Mouse (Mus musculus) left cerebral cortex, postnatal 4 days (tissue): ENCODE results near the gene Slc9a9. TPM values are rescaled to one million over a fixed set of nuclear protein-coding genes. Genes with fewer than 3 reads are reported as not detected.

Source experiments
- DNase-seq: peaks from one replicate; pipeline ENCODE4 v3.0.0-alpha.2; 2022
- intact Hi-C: fragments of 180-260 bp; cut with DNase I; formaldehyde crosslinking; loops from one replicate; pipeline ENCODE4 v1.15.1; 2025
- total RNA-seq, 2 experiments: library from RNA; stranded (reverse); gene quantifications; 2 replicates each; pipeline ENCODE4 v1.2.3; 2021

The Slc9a9 gene
- total RNA-seq, 2 experiments from 2014 or later: 11.0 to 11.9 TPM

- DNase-seq: no peak
- intact Hi-C loops: no loop called here
These were observed 458.1 kb downstream of the Slc9a9 start for GRCm38 (mm10) chr9:95127774-95128173.

DNA sequence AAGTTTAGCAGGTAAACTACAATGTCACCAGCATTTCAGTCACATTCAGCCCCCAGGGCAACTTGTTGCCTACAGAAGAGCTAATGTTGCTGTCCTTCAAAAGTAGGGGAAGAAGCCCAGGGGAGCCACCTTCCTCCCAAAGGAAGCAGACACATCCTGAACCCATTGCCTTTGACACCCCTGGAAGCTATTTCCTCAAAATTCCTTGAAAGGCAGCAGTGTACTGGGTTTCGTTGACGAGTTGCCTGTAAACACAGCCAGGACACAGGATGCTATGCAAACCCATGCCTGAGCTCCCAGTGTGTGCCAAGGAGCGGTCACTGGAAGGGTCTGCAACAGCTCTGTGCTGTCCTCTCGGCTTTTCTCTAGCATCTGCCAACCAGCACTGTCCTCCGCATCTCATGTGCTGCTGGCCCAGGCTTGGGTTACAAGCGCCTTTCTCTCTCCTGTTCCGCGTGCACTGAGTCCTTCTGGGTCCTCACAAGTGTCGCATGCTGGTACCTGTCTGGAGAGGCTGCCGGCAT is 479.6 kb downstream of the Slc9a9 start:
- no peak for DNase-seq
- intact Hi-C loops: no loop called here

- DNase-seq: no peak
These were observed 480.4 kb downstream of the Slc9a9 start for GRCm38 (mm10) chr9:95150096-95150495.

DNA sequence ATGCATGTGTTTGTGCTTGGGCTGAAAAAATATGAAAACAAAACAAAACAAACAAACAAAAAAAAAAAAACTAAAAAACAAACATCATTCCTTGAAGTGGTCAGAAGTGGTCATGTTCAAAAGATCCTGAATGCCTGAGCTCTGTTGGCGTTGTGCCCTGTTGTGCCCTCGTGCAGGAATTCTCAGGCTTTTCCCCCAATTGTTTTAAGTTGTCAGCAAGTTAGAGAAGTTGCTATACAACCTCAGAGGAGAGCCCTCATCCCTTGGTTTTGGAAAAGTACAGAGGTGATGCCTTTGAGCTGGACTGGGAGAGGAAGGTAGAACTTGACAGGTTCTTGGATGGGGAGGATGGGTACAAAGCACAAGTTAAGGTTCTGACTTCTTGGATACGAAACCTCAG is 480.9 kb downstream of the Slc9a9 start:
- intact Hi-C loops: no loop called here
- DNase-seq: no peak

More at GRCm38 (mm10) chr9:95150096-95150495, 480.4 kb downstream of the Slc9a9 start:
- intact Hi-C loops: no loop called here

- intact Hi-C loops: no loop called here
- DNase-seq: no peak
These were observed 481.3 kb downstream of the Slc9a9 start for GRCm38 (mm10) chr9:95150998-95151397.

- DNase-seq: peak; percentile 19
- intact Hi-C loops: no loop called here
These were observed 482.0 kb downstream of the Slc9a9 start for GRCm38 (mm10) chr9:95151746-95152145.

DNA sequence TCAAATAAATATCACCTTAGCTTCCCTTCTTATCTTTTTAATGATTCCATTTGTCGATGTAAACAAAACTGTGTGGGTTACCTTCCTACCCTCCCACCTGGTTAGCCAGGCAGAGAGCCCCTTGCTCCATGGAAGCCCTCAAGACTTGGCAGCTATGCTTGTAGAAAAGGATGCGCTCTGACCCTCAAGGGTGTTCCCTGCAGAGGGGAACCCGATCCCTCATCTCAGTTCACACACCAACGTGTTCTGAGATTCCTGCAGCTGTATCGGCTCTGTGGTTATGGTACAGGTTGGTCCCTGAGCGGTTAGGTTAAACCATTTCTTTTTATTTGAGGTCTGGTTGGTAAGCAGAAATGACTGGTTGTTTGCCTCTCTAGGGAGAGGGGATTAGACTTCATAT is 484.3 kb downstream of the Slc9a9 start:
- intact Hi-C loops: no loop called here
- DNase-seq: no peak

GRCm38 (mm10) chr9:95157948-95158347 is 488.2 kb downstream of the Slc9a9 start:
- intact Hi-C loops: no loop called here
- DNase-seq: peak; percentile 32

GRCm38 (mm10) chr9:95158916-95159315 is 489.2 kb downstream of the Slc9a9 start:
- no peak for DNase-seq
- intact Hi-C loops: no loop called here

DNA sequence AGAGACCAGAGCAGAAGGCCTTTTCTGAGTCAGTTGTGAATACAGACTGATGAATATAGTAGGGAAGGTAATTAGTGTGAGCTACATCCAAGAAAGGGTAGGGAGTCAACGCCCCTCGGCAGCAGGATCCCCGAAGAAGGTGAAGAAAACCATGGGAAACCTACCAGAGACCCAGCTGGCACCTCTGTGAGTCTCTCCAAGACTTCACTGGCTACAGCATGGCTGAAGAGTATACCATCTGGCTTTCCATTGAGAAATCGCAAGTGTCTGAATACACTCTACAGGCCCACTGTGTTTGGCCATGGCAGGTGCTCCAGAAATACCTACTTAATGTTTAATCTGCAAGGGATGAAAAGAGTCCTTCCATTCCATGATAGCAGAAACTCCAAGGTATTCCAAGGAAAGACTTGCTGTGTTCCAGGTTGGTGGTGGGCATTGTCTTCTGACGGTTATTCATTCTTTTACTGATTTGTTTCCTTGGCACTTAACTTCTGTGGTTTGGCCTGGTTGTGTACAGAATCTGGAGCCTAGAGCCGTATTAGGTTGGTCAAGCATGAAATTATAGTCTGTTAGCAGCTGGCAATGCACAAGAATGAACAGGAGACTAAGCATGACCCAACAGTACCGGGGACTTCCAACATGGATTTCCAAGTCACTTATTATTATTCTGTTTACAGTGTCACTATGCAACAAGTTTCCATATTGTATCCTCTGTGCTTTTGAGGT is 491.0 kb downstream of the Slc9a9 start:
- DNase-seq: peak; percentile 71
- intact Hi-C loops: no loop called here

DNA sequence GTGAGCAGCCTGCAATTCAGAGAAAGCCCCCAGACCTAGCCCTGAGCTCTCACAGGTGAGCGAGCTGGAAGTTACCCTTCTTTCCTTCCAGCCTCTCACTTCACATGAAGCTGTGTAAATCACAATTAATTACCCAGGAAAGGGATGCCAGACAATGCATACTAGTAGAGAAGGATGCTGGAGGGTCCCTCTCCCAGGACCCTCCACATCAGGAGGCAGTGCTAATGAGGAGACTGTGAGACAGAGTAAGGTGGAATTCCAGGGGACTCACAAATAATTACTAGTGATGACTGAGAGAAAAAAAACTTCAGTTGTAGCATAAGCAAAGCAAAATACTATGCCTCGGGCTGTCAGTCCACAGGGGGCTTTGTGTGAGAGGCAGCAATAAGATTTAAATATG is 492.0 kb downstream of the Slc9a9 start:
- intact Hi-C loops: no loop called here
- no peak for DNase-seq

GRCm38 (mm10) chr9:95166224-95166623 is 496.5 kb downstream of the Slc9a9 start:
- intact Hi-C loops: no loop called here
- DNase-seq: peak; percentile 49

DNA sequence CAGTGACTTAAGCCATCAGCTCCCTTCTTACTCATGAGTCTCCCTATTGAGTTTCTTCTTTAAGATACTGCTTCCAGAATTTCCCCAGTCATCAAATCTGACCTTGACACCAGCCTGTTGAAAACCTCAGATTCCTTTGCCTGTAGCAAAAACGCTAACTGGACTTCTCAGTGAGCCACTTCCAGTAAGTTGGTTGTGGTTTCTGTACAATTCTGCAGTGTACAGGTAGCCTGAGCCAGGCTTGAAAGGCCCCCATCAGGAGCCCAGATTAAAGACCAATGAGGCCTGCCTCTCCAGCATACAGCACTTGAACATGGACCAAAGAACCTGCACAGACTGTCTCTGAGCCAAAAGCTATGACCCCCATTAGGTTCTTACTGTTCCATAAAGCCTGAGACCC is 498.1 kb downstream of the Slc9a9 start:
- no peak for DNase-seq
- intact Hi-C loops: no loop called here

GRCm38 (mm10) chr9:95168487-95169008 is 498.8 kb downstream of the Slc9a9 start:
- intact Hi-C loops: no loop called here
- DNase-seq: peak; percentile 70

GRCm38 (mm10) chr9:95178170-95178569 is 508.5 kb downstream of the Slc9a9 start:
- intact Hi-C loops: no loop called here
- no peak for DNase-seq

GRCm38 (mm10) chr9:95180005-95180404 is 510.3 kb downstream of the Slc9a9 start:
- DNase-seq: no peak
- intact Hi-C loops: no loop called here

GRCm38 (mm10) chr9:95180569-95180968 is 510.9 kb downstream of the Slc9a9 start:
- DNase-seq: no peak
- intact Hi-C loops: no loop called here

GRCm38 (mm10) chr9:95181241-95182043 is 511.7 kb downstream of the Slc9a9 start:
- peak; percentile 52 for DNase-seq
- intact Hi-C loops: no loop called here

DNA sequence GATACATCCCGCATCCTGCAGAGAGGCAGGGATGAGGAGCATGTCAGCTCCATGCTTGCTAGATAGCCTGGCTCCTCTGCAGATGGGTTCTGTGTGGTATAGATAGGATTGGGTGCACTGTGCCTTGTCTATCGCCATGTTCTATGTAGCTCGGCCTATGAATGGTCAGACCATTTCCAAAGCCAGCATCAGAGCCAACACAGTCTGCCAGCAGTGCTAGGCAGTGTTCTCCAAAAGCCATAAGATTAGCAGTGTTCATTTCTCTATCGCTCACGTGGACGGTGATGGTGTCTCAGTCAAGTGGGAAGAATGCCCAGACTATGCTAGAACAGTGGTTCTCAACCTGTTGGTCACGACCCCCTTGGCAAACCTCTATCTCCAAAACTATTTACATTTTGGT is 512.6 kb downstream of the Slc9a9 start:
- DNase-seq: no peak
- intact Hi-C loops: no loop called here

DNA sequence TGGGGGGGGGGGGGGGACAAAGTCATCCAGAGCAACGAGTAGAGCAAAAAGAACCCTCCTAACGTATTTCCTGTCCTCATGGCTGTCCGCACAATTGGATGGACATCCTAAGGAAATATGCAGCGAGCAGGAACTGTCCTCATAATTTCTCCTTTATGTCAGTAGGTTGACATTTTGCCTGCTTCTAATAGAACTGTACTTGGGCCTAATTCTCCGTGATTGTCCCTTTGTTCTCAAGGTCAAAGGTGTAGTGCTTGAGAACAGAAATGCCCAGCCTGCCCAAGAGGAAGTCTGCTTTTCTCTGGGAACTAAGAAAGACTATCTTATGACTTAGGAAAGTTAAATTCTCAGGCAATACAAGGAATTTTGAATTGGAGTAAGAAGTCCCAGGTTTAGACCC is 514.7 kb downstream of the Slc9a9 start:
- intact Hi-C loops: no loop called here
- DNase-seq: no peak

DNA sequence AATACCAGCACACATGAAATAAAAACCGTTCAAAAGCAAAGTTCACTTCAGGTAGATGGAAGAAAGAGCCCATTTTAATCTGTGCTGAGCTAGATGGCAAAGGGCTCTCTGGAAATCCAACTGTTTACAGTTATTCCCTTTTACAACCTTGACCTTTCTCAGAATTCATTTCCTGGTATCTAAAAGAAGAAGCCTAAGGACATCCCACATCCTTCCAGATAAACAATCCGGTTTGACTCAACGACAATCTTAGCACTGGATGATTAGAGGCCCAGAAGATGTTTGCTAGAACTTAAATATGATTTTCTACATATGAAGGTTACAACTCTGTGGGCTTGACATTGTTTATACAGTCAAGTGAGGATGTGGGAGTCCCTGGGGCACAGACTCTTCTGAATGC is 516.1 kb downstream of the Slc9a9 start:
- intact Hi-C loops: no loop called here
- DNase-seq: no peak
